Mouse (Mus musculus) cerebellum, adult (tissue): Measurements from ENCODE around the gene Zg16.

ENCODE experiments used
- ATAC-seq: cut with Nextera tagmentation; 2 replicates; pipeline ENCODE4 v1.9.2; 2017; ENCODE audit warnings: mild to moderate bottlenecking, moderate library complexity, mixed read lengths; ENCODE audit not compliant: insufficient number of reproducible peaks, low FRiP score, low TSS enrichment

Gene Zg16

DNA sequence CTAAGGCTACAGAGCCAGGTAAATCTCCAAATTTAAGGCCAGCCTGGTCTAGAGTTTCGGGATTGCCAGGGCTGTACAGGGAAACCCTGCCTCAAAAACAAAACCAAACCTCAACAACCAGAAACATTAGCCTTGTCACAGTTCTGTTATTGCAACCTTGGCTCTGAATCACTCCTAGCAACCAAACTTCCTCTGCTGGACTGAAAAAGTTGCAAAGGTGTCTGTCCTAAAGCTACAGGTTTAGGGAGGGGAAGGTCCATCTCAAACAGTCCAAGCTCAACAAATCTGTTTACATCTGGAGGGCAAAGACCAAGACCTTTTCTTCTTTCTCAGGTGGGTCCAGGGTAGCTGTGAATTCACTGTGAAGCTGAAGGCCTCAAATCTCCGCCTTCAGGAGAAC, 76.1 kb downstream of the Zg16 start:
- no peak for ATAC-seq

DNA sequence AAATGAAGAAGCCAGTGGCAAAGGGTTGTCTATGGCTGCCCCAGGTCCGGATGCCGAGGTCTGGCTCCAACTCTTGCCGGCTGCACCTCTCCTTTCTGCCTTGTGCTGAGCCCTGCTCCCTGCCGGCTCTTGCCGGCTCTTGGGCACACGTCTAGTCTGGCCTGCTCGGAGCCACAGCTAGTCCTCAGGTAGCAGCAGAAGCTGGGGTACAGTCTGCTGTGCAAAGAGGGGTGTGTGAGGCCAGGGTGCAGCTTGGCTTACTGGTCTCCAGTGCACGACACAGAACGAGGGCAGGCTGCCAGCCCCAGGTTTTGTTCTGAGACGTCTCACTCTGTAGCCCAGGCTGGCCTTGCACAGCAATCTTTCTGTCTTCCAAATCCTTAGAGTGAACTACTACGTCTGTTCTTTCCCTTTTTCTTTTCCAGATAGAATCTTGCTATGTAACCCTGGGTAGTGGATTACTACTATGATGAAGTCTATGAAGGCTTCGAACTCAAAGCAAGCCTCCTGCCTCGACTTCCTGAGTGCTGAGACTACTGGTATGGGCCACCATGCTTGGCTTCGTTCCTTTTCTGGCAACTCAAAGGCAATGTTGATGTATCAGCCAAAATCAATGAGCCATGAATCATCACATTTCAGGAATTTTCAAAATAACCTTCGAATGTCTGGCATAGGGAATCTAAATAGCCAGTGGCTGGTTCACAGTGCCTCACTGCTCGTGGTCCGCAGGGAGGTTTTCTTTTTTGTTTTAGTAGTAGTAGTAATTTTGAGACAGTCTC, 77.6 kb downstream of the Zg16 start:
- peak; percentile 16; the same call in 1 of the 2 replicates for ATAC-seq

DNA sequence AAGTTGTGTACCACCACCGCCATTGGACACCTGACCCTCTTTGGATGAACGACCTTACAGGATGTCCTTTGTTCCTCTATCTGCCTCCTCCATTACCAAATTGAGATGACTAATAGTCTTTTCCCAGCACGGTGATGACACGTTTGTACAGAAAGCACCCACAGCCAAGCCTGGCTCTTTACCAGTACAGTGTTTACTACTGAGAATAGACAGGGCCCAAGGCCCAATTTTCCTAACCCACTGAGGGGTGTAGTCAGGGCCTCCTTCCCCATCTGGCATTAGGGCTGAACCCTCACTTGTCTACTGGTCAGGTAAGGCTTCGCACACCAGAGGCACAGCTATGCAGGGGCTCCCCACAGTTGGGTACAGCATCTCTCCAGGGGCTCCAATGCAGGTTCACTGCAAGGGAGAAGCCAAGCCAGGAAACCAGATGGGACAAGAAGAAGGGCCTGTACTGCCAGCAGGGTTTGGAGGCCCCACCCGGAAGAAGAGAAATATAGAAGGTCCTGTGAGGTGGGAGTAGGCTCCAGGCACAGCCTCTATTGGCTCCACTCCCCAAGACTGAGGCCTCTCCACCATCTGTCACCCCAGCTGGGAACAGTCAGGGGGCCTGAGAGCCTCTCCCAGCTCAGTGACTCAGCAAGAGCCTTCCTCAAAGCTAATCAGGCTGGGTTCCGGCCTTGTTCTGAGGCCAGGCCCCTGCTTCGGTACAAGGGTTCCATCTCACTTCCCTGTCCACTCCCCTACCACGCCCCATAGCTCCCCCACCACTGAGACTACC, 78.7 kb downstream of the Zg16 start:
- ATAC-seq = peak; percentile 87

DNA sequence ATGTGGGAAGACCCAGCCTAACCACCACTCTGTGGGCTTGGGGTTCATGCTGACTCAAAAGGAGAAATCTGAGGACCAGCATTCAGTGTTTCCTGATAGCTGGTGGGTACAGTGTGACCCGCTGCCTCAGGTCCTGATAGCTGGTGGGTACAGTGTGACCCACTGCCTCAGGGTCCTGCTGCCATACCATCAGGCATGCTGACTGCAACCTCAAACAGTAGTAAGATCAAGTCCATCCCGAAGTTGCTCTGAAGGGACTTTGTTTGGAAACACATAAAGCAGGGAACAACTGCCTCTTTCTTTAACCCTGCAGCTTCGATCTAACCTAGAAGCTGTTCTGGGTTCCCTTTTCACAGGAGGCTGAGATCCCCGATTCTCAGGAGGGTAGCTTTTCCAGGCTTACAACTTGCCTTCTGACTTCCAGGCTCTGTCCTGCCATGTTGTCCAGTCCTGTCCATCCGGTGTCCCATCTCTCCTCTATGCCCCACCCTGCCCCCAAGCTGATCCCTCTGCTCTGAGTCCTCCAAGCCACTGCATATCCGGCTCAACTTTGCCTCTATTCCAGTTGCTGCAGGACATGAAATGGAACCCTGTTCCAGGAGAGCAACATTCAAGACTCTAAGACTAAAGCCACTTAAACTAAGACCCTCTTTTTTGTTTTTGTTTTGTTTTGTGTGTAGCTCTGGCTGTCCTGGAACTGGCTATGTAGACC, 79.7 kb downstream of the Zg16 start:
- ATAC-seq = no peak

DNA sequence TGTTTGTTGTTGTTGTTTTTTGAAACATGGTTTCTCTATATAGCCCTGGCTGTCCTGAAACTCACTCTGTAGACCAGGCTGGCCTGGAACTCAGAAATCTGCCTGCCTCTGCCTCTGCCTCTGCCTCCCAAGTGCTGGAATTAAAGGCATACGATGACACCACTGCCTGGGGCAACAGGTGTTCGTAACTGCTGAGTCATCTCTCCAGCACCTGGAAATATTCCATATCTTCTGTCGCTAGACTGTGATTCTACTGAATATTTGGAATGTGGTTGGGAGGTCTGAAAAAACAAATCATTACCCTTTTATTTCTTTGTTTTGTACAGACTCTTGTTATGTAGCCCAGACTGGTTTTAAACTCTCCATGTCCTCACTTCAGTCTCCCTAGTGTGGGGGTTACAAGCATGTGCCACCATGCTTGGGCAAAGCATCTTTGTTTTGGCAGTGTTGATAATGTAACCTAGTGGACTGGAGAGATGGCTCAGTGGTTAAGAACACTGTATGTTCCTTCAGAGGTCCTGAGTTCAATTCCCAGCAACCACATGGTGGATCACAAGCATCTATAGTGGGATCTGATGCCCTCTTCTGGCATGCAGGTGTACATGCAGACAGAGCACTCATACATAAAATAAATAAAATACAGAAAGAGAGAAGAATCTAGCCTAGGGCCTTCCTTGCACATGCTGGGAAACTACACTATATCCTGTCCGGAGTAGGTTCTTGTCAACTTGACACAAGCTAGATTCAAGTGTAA, 82.8 kb downstream of the Zg16 start:
- no peak for ATAC-seq

DNA sequence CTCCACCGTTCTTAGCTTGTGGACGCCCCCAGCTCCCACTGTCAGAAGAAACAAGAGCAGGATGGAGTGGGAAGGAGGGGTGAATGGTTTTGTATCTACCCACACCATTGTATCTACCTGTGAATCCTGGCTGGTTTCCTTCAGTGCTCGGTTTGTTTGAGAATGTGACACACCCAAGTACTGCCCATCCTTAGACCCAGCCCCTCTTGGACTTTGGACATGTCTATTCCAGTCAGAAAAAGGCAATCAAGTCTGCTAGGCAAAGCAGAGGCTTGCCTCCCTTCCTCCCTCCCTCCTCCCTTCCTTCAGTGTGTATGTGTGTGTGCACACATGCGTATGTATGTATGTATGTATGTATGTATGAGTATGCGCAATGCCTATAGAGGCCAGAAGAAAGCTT, 83.5 kb downstream of the Zg16 start:
- no peak for ATAC-seq
